Mouse (Mus musculus): ENCODE measurements around the gene Smoc2. TPM values are rescaled to one million over a fixed set of nuclear protein-coding genes. Genes with fewer than 3 reads are reported as not detected.
A peak's percentile ranks its signal among the peaks of the same experiment; 100 is the strongest.

The Smoc2 gene
- polyA plus RNA-seq (2012; rRNA removed) = 33.4 and 40.2 TPM in 2 replicates

DNA sequence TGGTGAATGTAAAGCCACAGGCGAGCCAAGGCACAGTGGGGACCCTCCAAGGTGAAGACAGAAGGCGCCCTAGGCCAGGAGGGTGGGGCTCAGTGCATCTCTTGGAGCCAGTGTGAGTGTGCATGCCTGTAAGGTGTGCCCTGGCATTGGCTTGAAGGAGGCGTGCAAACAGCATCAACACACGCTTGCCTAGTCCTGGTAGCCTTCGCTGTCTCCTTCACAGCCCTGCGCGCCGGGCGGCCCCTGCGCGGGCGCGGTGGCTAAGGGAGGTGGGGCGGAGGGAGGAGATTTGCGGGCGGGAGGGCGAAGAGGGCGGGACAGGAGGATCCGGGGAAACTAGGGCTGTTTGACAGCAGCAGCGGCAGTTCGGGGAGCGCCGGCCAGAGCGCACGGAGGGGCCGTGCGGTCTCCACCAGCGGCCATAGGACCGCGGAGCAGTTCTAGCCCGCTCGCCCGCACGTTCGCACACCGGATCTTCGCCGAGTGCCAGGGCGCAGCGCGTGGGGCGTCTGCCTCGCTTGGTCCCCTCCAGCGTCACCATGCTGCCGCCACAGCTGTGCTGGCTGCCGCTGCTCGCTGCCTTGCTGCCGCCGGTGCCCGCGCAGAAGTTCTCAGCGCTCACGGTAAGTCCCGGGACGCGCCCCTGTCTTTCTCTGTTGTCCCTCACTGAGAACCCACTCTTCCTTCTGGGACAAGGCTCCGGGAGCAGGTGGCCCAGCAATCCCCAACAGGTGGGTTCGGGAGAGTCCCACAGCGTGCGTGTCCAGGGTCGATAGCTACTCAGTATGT is at the start of gene Smoc2:
Smoc2 (plus strand) TSS at position 330 of the 789 bp plus-strand sequence.
- no peak for TF ChIP-seq CTCF (conservative IDR thresholded peaks at IDR 0.05; ENCODE audit: insufficient read depth, insufficient read length, low read depth, low read length)
- TF ChIP-seq POLR2A (IDR thresholded peaks at IDR 0.05; ENCODE audit: low read depth, low read length) = no peak
- Histone ChIP-seq H3K27ac (ENCODE audit: insufficient read depth, low read depth, low read length) (no peak within 1 kb of the TSS), H3K27me3 (replicated peaks; ENCODE audit: control insufficient read depth, insufficient read depth, low read length) (no peaks in the 10 kb centered on the region), H3K4me3 (ENCODE audit: insufficient read depth, low read depth, low read length) (peak within 1 kb of the TSS; percentile 32), H3K4me1 (ENCODE audit: control insufficient read depth, insufficient read depth, low read length) (no peaks in the 10 kb centered on the region), H3K36me3 (ENCODE audit: control insufficient read depth, insufficient read depth, low read length) (no peaks in the 10 kb centered on the region)
- peak; percentile 12 for DNase-seq
- 2% methylated on average over 61 of the region's 61 CpGs for WGBS

DNA sequence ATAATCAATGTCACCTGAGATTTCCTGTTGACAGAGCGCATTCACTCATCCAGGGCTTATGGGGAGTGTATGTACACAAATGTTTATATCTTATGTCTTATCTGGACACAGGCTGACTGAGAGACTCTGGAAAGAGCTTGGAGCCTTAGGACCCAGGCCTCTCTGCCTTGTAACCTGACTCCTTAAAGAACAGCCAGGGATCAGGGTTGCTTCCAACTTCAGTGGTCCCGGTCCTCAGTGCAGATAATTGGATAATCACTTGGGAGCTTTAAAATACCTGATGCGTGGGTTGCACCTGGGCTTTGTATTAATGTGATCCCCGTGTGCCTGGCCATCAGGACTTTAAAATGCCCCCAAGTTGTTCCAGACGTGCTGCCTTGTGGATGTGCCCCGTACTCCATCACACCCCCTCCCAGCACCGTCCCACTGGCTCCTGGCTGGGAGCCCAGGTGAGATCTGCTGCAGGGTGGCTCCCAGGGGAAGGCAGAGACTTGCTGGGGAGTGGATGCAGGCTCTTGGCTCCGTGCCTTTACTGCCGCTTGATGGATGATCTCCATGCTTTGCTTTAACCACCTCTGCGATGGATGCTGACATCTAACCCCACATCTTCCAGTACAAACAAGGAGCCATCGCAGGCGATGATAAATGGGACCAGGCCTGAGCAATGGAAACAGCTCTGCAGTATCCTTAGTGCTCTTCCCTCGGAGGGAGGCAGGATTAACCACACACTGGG is 48.4 kb upstream of the Smoc2 start:
- Histone ChIP-seq H3K4me1 (ENCODE audit: control insufficient read depth, insufficient read depth, low read length) (no peaks in the 10 kb centered on the region), H3K27ac (ENCODE audit: insufficient read depth, low read depth, low read length) (no peak overlapping the region), H3K27me3 (replicated peaks; ENCODE audit: control insufficient read depth, insufficient read depth, low read length) (no peaks in the 10 kb centered on the region), H3K36me3 (ENCODE audit: control insufficient read depth, insufficient read depth, low read length) (no peaks in the 10 kb centered on the region), H3K4me3 (ENCODE audit: insufficient read depth, low read depth, low read length) (no peak overlapping the region)
- WGBS = 19% methylated on average over 13 of the region's 13 CpGs
- TF ChIP-seq CTCF (conservative IDR thresholded peaks at IDR 0.05; ENCODE audit: insufficient read depth, insufficient read length, low read depth, low read length) (no peak), POLR2A (IDR thresholded peaks at IDR 0.05; ENCODE audit: low read depth, low read length) (no peak)
- no peak for DNase-seq

DNA sequence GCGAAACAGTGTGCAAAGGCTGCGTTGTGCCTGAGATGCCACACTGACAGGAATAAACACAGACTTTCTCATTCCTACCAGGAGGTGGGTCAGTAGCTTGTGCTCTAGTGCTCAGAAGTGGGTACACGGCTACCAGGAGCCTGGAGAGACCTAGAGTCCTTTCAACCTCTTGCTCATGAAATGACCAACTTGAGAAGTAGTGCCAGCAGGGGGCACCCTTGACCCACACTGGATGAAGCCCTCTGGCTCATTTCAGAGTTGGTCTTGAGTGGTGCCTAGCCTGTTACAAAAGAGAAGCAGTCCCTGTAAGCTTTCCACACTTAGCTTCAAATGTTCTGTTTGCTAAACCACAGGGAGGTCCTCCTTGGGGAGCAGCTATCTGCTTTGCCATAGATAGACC is 46.7 kb upstream of the Smoc2 start:
- no peaks in the 10 kb centered on the region for H3K27me3 ChIP-seq (replicated peaks; ENCODE audit: control insufficient read depth, insufficient read depth, low read length)
- DNase-seq = peak; percentile 73
- H3K36me3 ChIP-seq (ENCODE audit: control insufficient read depth, insufficient read depth, low read length) = no peaks in the 10 kb centered on the region
- WGBS = 57% methylated on average over 3 of the region's 3 CpGs
- TF ChIP-seq CTCF (conservative IDR thresholded peaks at IDR 0.05; ENCODE audit: insufficient read depth, insufficient read length, low read depth, low read length) (peak; percentile 73), POLR2A (IDR thresholded peaks at IDR 0.05; ENCODE audit: low read depth, low read length) (no peak)
- H3K27ac ChIP-seq (ENCODE audit: insufficient read depth, low read depth, low read length) = no peak overlapping the region
- no peaks in the 10 kb centered on the region for H3K4me1 ChIP-seq (ENCODE audit: control insufficient read depth, insufficient read depth, low read length)
- H3K4me3 ChIP-seq (ENCODE audit: insufficient read depth, low read depth, low read length) = no peak overlapping the region

DNA sequence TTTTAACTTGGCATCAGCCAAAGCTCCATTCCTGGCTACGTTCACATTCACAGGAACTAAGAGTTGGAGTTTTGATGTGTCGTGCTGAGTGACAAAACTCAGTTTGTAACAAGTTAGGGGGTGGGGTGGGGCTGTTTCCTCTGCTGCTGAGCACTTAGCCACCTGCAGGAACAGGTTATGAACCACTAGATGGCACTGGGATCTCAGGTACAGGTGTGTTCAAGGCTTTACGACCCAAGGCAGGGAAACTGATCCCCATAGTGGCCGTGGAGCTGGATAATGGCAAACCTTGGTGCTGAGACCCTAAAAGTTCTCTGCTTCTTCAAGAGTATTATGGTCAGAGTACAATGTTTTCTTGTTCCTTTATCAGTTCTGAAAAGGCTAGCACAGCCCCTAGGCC is 45.6 kb upstream of the Smoc2 start:
- no peak overlapping the region for H3K4me3 ChIP-seq (ENCODE audit: insufficient read depth, low read depth, low read length)
- no peaks in the 10 kb centered on the region for H3K36me3 ChIP-seq (ENCODE audit: control insufficient read depth, insufficient read depth, low read length)
- 46% methylated on average over 4 of the region's 4 CpGs for WGBS
- H3K27me3 ChIP-seq (replicated peaks; ENCODE audit: control insufficient read depth, insufficient read depth, low read length) = no peaks in the 10 kb centered on the region
- TF ChIP-seq CTCF (conservative IDR thresholded peaks at IDR 0.05; ENCODE audit: insufficient read depth, insufficient read length, low read depth, low read length) = peak; percentile 43; the same call in 1 of the 2 replicates
- no peak for TF ChIP-seq POLR2A (IDR thresholded peaks at IDR 0.05; ENCODE audit: low read depth, low read length)
- no peak overlapping the region for H3K27ac ChIP-seq (ENCODE audit: insufficient read depth, low read depth, low read length)
- H3K4me1 ChIP-seq (ENCODE audit: control insufficient read depth, insufficient read depth, low read length) = no peaks in the 10 kb centered on the region
- DNase-seq = no peak

DNA sequence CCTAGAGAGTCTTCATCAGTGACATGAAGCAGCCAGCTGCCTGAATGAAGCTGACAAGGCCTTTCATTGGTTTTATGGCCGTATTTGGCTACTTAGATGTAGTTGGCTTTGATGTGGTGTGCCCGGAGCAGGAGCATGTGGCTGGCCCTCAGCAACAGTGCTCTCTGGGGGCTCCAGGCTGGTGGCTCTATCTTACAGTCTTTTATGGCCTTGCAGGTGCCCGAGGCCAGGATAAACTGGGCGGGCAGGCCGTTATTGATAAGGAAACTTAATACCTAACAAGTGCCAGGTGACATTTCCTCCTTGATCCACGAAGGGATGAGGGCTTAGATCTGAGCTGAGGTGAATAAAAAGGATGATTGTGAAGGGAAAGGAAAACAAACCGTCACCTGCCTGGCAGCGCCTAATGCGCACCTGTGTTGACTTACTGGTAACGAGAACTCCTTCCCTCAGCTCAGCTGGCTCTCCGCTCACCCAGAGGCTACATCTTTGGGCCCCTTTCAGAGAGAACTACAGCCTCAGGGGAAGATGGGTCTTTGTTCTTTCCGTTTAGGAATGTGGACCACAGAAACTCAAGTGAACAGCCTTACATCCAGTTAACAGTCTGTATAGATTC is 44.4 kb upstream of the Smoc2 start:
- H3K27ac ChIP-seq (ENCODE audit: insufficient read depth, low read depth, low read length) = no peak overlapping the region
- WGBS = 55% methylated on average over 12 of the region's 12 CpGs
- no peaks in the 10 kb centered on the region for H3K4me1 ChIP-seq (ENCODE audit: control insufficient read depth, insufficient read depth, low read length)
- no peaks in the 10 kb centered on the region for H3K27me3 ChIP-seq (replicated peaks; ENCODE audit: control insufficient read depth, insufficient read depth, low read length)
- DNase-seq = no peak
- TF ChIP-seq POLR2A (IDR thresholded peaks at IDR 0.05; ENCODE audit: low read depth, low read length) (no peak), CTCF (conservative IDR thresholded peaks at IDR 0.05; ENCODE audit: insufficient read depth, insufficient read length, low read depth, low read length) (no peak)
- no peaks in the 10 kb centered on the region for H3K36me3 ChIP-seq (ENCODE audit: control insufficient read depth, insufficient read depth, low read length)
- H3K4me3 ChIP-seq (ENCODE audit: insufficient read depth, low read depth, low read length) = no peak overlapping the region

DNA sequence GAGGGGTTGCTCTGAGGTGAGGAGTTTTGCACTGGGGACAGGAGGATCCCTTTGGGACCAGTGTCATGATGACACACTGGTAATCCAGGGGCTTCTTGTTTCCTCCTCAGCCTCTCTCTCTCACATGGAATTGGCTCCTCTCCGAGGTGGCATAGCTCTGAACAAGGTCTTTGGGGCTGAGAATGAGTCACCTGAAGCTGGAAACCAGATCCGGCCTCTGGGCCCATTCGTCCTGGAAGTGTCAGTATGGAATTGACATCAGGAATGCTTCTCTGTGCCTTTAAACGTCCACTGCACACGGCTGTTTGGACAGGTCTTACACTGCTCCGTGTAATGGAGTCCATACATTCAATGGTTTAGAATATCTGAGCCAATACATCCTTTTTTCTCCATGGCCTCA is 42.2 kb upstream of the Smoc2 start:
- DNase-seq = no peak
- no peaks in the 10 kb centered on the region for H3K27me3 ChIP-seq (replicated peaks; ENCODE audit: control insufficient read depth, insufficient read depth, low read length)
- TF ChIP-seq POLR2A (IDR thresholded peaks at IDR 0.05; ENCODE audit: low read depth, low read length) = no peak
- no peak for TF ChIP-seq CTCF (conservative IDR thresholded peaks at IDR 0.05; ENCODE audit: insufficient read depth, insufficient read length, low read depth, low read length)

DNA sequence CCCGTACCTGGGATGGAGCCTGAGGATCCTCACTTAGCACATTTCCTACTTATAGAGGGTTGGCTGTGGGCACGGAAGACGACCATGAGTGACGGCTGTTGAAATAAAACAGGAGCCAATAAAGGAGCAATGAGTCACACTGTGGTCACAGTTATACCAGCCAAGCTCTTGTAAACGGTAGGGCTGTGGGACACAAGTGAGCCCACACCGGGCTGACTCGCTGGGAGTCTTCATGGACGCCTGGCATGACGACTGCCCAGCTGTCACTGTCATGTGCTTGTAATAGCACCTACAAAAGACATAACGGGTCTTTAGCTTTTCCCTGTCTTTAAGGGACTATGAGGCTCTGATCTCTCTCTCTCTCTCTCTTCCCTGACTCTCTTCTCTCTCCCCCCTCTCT is 39.3 kb upstream of the Smoc2 start:
- WGBS = 71% methylated on average over 10 of the region's 10 CpGs
- H3K4me1 ChIP-seq (ENCODE audit: control insufficient read depth, insufficient read depth, low read length) = no peaks in the 10 kb centered on the region
- DNase-seq = no peak
- H3K4me3 ChIP-seq (ENCODE audit: insufficient read depth, low read depth, low read length) = no peak overlapping the region
- TF ChIP-seq POLR2A (IDR thresholded peaks at IDR 0.05; ENCODE audit: low read depth, low read length) (no peak), CTCF (conservative IDR thresholded peaks at IDR 0.05; ENCODE audit: insufficient read depth, insufficient read length, low read depth, low read length) (no peak)
- no peaks in the 10 kb centered on the region for H3K27me3 ChIP-seq (replicated peaks; ENCODE audit: control insufficient read depth, insufficient read depth, low read length)
- H3K36me3 ChIP-seq (ENCODE audit: control insufficient read depth, insufficient read depth, low read length) = no peaks in the 10 kb centered on the region
- no peak overlapping the region for H3K27ac ChIP-seq (ENCODE audit: insufficient read depth, low read depth, low read length)

More for the DNA sequence above, 42.2 kb upstream of the Smoc2 start:
- no peak overlapping the region for H3K4me3 ChIP-seq (ENCODE audit: insufficient read depth, low read depth, low read length)
- no peaks in the 10 kb centered on the region for H3K4me1 ChIP-seq (ENCODE audit: control insufficient read depth, insufficient read depth, low read length)
- WGBS = 39% methylated on average over 6 of the region's 6 CpGs
- no peaks in the 10 kb centered on the region for H3K36me3 ChIP-seq (ENCODE audit: control insufficient read depth, insufficient read depth, low read length)
- no peak overlapping the region for H3K27ac ChIP-seq (ENCODE audit: insufficient read depth, low read depth, low read length)
